Mouse (Mus musculus): Measurements from ENCODE around the gene Ptdss2. TPM values are rescaled to one million over a fixed set of nuclear protein-coding genes. Genes with fewer than 3 reads are reported as not detected.

Gene Ptdss2
- polyA plus RNA-seq, 1 experiment = 24.1 TPM

- no peak for DNase-seq
- 47% methylated on average over 2 of the region's 2 CpGs for WGBS
- Histone ChIP-seq H3K4me3 (replicated peaks; ENCODE audit: extremely low read depth, low read depth, low read length) (no peak overlapping the region), H3K4me1 (ENCODE audit: control insufficient read depth, insufficient read depth, low read length) (no peaks in the 10 kb centered on the region)
- TF ChIP-seq CTCF (IDR thresholded peaks at IDR 0.05; ENCODE audit: insufficient read depth, low read length) (no peak), POLR2A (IDR thresholded peaks at IDR 0.05; ENCODE audit: borderline replicate concordance, extremely low read depth, low read depth, low read length) (no peak)
Observed at GRCm38 (mm10) chr7:141143861-141144260, 21.7 kb downstream of the Ptdss2 start.

- no peak overlapping the region for H3K4me3 ChIP-seq (replicated peaks; ENCODE audit: extremely low read depth, low read depth, low read length)
- 84% methylated on average over 3 of the region's 3 CpGs for WGBS
- no peaks in the 10 kb centered on the region for H3K4me1 ChIP-seq (ENCODE audit: control insufficient read depth, insufficient read depth, low read length)
- no peak for TF ChIP-seq POLR2A (IDR thresholded peaks at IDR 0.05; ENCODE audit: borderline replicate concordance, extremely low read depth, low read depth, low read length)
- TF ChIP-seq CTCF (IDR thresholded peaks at IDR 0.05; ENCODE audit: insufficient read depth, low read length) = no peak
- no peak for DNase-seq
Observed at GRCm38 (mm10) chr7:141144650-141145049, 22.5 kb downstream of the Ptdss2 start.

GRCm38 (mm10) chr7:141145403-141145802, 23.2 kb downstream of the Ptdss2 start:
- Histone ChIP-seq H3K4me3 (replicated peaks; ENCODE audit: extremely low read depth, low read depth, low read length) (no peak overlapping the region), H3K4me1 (ENCODE audit: control insufficient read depth, insufficient read depth, low read length) (no peaks in the 10 kb centered on the region)
- TF ChIP-seq POLR2A (IDR thresholded peaks at IDR 0.05; ENCODE audit: borderline replicate concordance, extremely low read depth, low read depth, low read length) (no peak), CTCF (IDR thresholded peaks at IDR 0.05; ENCODE audit: insufficient read depth, low read length) (no peak)
- no peak for DNase-seq
- WGBS = 54% methylated on average over 1 of the region's 1 CpGs

DNA sequence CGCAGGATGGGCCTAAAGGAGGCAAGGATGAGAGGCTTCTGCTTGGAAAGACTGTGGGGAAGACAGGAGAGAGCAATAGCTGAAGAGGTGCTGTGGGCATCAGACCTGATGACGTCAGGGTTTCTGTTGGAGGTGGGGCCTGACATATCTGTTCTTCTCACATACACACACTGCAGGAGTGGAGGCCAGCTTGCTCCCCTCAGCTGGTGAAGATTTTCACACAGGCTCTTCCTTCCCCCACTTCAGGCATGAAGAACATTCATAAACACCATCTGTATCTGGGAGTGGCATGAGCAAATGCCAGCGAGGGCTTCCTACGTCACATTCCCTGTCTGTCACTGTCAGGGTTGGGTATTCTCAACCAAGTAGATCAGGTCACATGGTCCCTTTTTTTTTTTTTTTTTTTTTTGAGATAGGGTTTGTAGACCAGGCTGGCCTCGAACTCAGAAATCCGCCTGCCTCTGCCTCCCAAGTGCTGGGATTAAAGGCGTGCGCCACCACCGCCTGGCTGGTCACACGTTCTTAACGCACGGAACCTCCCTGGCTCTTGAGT, 23.9 kb downstream of the Ptdss2 start:
- Histone ChIP-seq H3K4me1 (ENCODE audit: control insufficient read depth, insufficient read depth, low read length) (no peaks in the 10 kb centered on the region), H3K4me3 (replicated peaks; ENCODE audit: extremely low read depth, low read depth, low read length) (no peak overlapping the region)
- TF ChIP-seq POLR2A (IDR thresholded peaks at IDR 0.05; ENCODE audit: borderline replicate concordance, extremely low read depth, low read depth, low read length) = no peak
- no peak for TF ChIP-seq CTCF (IDR thresholded peaks at IDR 0.05; ENCODE audit: insufficient read depth, low read length)
- WGBS = 90% methylated on average over 12 of the region's 12 CpGs
- DNase-seq = no peak

DNA sequence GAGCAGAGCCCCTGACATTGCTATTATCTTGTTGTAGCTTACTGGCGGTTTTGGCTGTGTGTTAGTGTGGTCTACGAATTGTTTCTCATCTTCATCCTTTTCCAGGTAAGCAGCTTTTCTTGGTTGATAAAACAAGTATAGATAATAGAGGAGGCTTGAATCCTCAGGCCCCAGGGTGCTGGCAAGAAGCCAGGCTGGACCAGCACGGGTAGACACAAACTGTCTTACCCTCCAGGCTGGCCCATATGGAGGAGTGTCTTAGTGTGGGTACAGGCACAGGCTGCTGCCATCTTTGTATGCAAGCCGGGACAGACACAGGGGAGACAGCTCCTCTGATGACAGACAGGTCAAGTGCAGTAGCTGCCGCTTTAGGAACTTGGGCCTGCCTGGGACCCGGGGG, 24.9 kb downstream of the Ptdss2 start:
- no peak for DNase-seq
- WGBS = 82% methylated on average over 6 of the region's 6 CpGs
- H3K4me1 ChIP-seq (ENCODE audit: control insufficient read depth, insufficient read depth, low read length) = no peaks in the 10 kb centered on the region
- no peak overlapping the region for H3K4me3 ChIP-seq (replicated peaks; ENCODE audit: extremely low read depth, low read depth, low read length)
- TF ChIP-seq POLR2A (IDR thresholded peaks at IDR 0.05; ENCODE audit: borderline replicate concordance, extremely low read depth, low read depth, low read length) (no peak), CTCF (IDR thresholded peaks at IDR 0.05; ENCODE audit: insufficient read depth, low read length) (no peak)

GRCm38 (mm10) chr7:141148639-141149038, 26.5 kb downstream of the Ptdss2 start:
- no peak for DNase-seq
- Histone ChIP-seq H3K4me3 (replicated peaks; ENCODE audit: extremely low read depth, low read depth, low read length) (no peak overlapping the region), H3K4me1 (ENCODE audit: control insufficient read depth, insufficient read depth, low read length) (no peaks in the 10 kb centered on the region)
- TF ChIP-seq POLR2A (IDR thresholded peaks at IDR 0.05; ENCODE audit: borderline replicate concordance, extremely low read depth, low read depth, low read length) (no peak), CTCF (IDR thresholded peaks at IDR 0.05; ENCODE audit: insufficient read depth, low read length) (no peak)
- 56% methylated on average over 4 of the region's 4 CpGs for WGBS

DNA sequence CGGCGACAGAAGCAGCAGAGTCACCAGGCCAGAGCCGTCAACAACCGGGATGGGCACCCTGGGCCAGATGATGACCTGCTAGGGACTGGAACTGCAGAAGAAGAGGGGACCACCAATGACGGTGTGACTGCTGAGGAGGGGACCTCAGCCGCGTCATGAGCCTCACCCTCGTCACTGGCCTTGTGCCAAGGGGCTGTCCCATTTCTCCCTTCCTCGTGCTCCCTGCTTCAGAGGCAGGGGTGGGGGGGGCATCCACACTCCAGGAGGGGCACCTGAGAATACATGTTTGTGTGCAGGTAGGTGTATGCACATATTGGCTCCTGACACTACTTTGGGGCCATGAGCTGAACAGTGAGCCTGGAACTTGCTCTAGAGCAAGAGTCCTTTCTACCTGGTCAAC, 33.2 kb downstream of the Ptdss2 start:
- no peaks in the 10 kb centered on the region for H3K4me1 ChIP-seq (ENCODE audit: control insufficient read depth, insufficient read depth, low read length)
- TF ChIP-seq POLR2A (IDR thresholded peaks at IDR 0.05; ENCODE audit: borderline replicate concordance, extremely low read depth, low read depth, low read length) (no peak), CTCF (IDR thresholded peaks at IDR 0.05; ENCODE audit: insufficient read depth, low read length) (no peak)
- DNase-seq = no peak
- H3K4me3 ChIP-seq (replicated peaks; ENCODE audit: extremely low read depth, low read depth, low read length) = no peak overlapping the region
- 71% methylated on average over 9 of the region's 9 CpGs for WGBS

DNA sequence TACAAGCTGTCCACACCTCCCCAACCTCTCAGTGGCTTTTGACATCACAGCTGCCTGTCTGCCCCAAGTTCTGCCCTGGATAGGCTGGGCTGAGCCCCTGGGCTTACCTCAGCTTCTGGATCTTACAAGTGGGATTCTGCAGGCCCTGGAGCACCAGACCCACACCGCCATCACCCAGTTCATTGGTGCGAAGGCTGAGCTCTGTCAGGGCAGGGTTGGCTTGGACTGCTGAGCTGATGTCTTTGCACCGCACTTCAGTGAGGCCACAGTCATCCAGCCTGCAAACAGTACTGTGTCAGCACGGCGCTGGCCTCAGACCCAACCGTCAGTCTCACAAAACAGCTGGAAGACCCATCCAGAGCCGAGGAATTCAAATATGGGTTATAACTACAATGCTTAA, 42.2 kb downstream of the Ptdss2 start:
- no peak for DNase-seq
- 82% methylated on average over 7 of the region's 7 CpGs for WGBS
- TF ChIP-seq POLR2A (IDR thresholded peaks at IDR 0.05; ENCODE audit: borderline replicate concordance, extremely low read depth, low read depth, low read length) = no peak
- TF ChIP-seq CTCF (IDR thresholded peaks at IDR 0.05; ENCODE audit: insufficient read depth, low read length) = no peak
- Histone ChIP-seq H3K4me1 (ENCODE audit: control insufficient read depth, insufficient read depth, low read length) (peaks cover 8% of the 10 kb centered on the region), H3K4me3 (replicated peaks; ENCODE audit: extremely low read depth, low read depth, low read length) (no peak overlapping the region)

DNA sequence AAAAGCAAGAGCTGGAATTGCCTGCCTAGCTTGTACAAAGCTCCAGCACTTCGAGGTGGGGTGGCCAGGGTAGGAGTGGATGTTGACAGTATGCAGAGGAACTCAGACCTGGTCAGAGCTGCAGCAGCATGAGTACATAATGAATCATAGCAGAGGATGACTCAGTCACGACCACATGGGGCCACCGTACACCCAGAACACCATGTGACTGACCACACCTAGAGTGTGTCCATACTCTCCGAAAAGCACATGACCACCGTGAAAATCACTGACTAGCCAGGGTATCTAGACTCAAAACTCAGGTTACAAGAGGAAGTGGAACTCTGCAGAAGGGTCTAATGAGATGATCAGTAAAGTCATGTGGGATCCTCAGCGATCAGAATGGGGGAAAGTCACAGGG, 42.7 kb downstream of the Ptdss2 start:
- no peak for DNase-seq
- Histone ChIP-seq H3K4me1 (ENCODE audit: control insufficient read depth, insufficient read depth, low read length) (peaks cover 12% of the 10 kb centered on the region), H3K4me3 (replicated peaks; ENCODE audit: extremely low read depth, low read depth, low read length) (no peak overlapping the region)
- 60% methylated on average over 6 of the region's 6 CpGs for WGBS
- TF ChIP-seq POLR2A (IDR thresholded peaks at IDR 0.05; ENCODE audit: borderline replicate concordance, extremely low read depth, low read depth, low read length) (no peak), CTCF (IDR thresholded peaks at IDR 0.05; ENCODE audit: insufficient read depth, low read length) (no peak)

- Histone ChIP-seq H3K4me3 (replicated peaks; ENCODE audit: extremely low read depth, low read depth, low read length) (peak overlapping the region; percentile 78), H3K4me1 (ENCODE audit: control insufficient read depth, insufficient read depth, low read length) (peaks cover 17% of the 10 kb centered on the region)
- TF ChIP-seq POLR2A (IDR thresholded peaks at IDR 0.05; ENCODE audit: borderline replicate concordance, extremely low read depth, low read depth, low read length) (no peak; the same call in 1 of the 2 replicates), CTCF (IDR thresholded peaks at IDR 0.05; ENCODE audit: insufficient read depth, low read length) (no peak)
- WGBS = 22% methylated on average over 7 of the region's 7 CpGs
- peak; percentile 41 for DNase-seq
Observed at GRCm38 (mm10) chr7:141167901-141168517, 45.8 kb downstream of the Ptdss2 start.

All from lung, adult 2 months (tissue).